Mouse (Mus musculus): ENCODE results near the gene Hip1r.

Hip1r gene

DNA sequence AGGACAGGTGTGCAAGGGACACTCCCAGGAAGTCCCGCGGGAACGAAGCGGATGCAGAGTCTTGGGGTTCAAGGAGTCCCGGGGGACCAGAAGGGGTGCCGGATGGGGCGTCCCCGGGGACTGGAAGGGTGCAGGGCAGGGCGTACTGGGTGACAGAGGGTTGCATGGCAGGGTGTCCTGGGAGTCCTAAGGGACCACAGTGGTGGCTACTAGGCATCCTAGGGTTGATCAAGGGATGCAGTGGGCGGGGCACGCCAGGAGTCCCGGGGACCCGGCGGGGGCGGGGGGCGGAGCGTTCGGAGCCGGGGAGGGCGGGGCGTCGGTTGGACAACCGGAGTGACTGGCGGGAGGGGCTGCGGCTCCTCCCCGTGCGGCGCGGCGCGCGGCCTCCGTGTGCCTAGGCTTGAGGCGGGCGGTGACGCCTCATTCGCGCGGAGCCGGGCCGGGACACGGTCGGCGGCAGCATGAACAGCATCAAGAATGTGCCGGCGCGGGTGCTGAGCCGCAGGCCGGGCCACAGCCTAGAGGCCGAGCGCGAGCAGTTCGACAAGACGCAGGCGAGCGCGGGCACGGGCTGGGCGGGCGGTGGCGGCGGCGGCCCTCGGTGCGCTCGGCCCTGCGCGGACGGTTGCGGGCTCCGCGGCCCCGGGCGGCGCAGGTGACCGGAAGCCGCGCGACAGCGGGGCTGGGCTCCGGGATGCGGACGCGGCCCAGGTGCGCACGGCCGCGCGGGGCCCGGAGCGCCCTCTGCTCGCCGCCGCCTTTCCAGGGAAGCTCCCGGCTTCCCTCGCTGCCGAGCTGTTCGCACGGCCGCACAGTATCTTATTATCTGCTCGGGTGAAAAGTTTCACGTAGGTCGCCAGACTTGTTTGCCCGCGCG, at the start of gene Hip1r:
Gene Hip1r (plus strand): TSS at position 330 of the 880 bp plus-strand sequence.
- in situ Hi-C loops (cut with MboI, MseI): no loop called here

DNA sequence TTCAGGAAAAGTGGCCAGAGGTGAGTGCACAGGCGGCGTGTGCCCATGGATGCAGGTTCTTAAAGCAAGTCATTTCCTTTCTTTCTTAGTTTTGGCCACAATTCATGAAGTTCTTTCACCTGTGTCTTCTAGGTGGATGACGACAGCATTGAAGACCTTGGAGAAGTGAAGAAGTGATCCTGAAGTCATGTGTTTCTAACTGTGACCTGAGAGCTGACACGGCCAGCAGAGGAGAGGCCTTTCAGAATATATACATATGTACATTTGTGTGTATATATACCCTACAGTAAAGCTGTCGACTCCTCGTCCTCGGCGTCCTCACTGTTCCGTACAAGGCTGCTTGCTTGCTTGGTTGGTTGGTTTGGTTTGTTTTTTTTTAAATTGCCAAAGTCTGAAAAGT, 46.3 kb upstream of the Hip1r start, which contains the start of gene Gm43518:
Gene Gm43518 (plus strand): TSS at position 301 of the 400 bp plus-strand sequence.
- in situ Hi-C loops (cut with MboI, MseI): no loop called here

- in situ Hi-C loops (cut with MboI, MseI): no loop called here
Measured at GRCm38 (mm10) chr5:123930508-123930989, 42.9 kb upstream of the Hip1r start, which contains the start of gene Ccdc62. Ccdc62 (plus strand) TSS chr5:123930679.

GRCm38 (mm10) chr5:123931131-123931530, 42.3 kb upstream of the Hip1r start:
- in situ Hi-C loops (cut with MboI, MseI): no loop called here

GRCm38 (mm10) chr5:123932927-123933326, 40.5 kb upstream of the Hip1r start:
- in situ Hi-C loops (cut with MboI, MseI): no loop called here

- in situ Hi-C loops (cut with MboI, MseI): no loop called here
Measured at GRCm38 (mm10) chr5:123933556-123933955, 39.9 kb upstream of the Hip1r start.

- in situ Hi-C loops (cut with MboI, MseI): no loop called here
Measured at GRCm38 (mm10) chr5:123933957-123934591, 39.4 kb upstream of the Hip1r start.

GRCm38 (mm10) chr5:123935931-123936330, 37.5 kb upstream of the Hip1r start:
- in situ Hi-C loops (cut with MboI, MseI): no loop called here

GRCm38 (mm10) chr5:123938479-123938878, 34.9 kb upstream of the Hip1r start:
- in situ Hi-C loops (cut with MboI, MseI): no loop called here

DNA sequence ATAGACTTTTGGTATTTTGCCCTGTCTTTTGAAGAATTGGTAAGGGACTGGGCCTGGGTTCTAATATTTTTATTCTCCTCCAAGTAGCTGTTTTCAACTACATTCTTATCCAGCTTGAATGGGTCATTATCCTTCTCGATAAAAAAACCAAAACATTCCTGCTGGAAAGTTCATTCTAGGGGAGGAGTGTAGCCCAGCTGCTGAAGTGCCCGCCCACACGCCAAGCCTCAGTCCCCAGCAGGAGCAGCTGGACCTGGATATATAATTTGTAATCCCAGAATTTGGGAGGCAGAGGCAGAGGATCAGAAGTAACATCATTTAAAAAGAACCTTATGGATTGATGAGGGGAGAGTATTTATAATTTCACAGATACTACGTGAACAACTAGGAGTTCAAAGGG, 26.9 kb upstream of the Hip1r start:
- in situ Hi-C loops (cut with MboI, MseI): loop anchor here in 1 of 2 experiments (5.0 kb wide), 2 partner anchors 46 to 136 kb away; no protein-coding TSS in a partner anchor

DNA sequence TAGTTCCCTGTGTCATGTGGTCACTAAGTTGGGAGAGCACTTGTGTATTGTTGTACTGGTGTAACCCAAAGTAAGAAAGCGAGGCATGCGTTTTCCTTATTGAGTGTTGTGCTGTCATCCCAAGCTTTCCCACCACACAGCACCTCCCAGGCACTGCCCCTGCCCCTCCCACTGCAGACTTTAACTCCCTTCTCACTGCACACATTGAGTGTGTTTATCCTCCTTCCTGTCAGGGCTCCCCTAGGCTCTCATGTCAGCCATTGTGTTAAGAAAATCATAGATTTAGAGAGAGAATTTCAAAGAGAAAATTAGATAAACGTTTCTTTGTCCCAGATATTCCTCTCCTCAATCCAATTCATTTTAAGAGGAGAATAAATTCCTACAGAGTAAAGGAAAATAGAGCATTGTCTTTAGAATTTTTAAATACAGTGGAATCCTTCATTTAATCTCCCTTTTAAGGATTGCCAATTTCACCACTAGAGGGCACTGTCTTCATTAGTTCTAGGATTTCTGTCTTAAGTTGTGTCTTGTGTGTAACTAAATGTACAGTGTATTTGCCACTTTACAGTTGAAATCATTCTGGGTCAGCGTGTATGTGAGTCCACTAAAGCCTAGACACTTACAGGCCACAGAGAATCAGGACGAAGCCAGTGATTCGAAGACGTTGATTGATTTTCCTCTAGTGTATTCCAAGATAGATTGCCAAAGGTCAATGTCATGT, 26.2 kb upstream of the Hip1r start:
- in situ Hi-C loops (cut with MboI, MseI): loop anchor here in 1 of 2 experiments (5.0 kb wide), 2 partner anchors 45 to 135 kb away; no protein-coding TSS in a partner anchor

DNA sequence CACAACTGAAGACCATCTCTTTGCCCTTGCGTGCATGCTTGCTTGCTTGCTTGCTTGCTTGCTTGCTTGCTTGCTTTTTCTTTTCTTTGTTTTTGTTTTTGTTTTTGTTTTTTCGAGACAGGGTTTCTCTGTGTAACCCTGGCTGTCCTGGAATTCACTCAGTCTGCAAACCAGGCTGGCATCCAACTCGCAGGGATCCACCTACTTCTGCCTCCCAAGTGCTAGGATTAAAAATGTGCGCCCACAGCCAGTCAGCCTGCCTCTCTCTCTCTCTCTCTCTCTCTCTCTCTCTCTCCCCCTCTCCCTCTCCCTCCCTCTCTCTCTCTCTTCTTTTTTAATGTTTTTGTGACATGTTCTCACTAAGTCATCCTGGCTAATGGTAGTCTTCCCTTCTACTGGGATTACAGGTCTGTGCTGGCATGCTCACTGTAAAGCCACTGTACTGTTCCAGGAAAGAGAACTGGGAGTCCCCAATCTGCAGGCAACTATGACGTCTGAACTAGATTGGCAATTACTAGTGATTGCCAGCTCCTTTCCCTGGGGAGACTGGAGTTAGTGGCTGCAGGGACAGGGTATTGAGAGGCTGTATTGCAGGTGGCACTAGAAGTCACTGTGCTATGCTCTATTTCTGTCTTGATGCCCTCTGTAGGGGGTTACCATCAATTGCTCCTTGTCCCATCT, 20.9 kb upstream of the Hip1r start:
- in situ Hi-C loops (cut with MboI, MseI): loop anchor here in 1 of 2 experiments (5.0 kb wide), 1 partner anchor 40 kb away; no protein-coding TSS in a partner anchor

- in situ Hi-C loops (cut with MboI, MseI): no loop called here
Measured at GRCm38 (mm10) chr5:123957213-123957612, 16.2 kb upstream of the Hip1r start.

GRCm38 (mm10) chr5:123959018-123959417, 14.4 kb upstream of the Hip1r start:
- in situ Hi-C loops (cut with MboI, MseI): no loop called here

DNA sequence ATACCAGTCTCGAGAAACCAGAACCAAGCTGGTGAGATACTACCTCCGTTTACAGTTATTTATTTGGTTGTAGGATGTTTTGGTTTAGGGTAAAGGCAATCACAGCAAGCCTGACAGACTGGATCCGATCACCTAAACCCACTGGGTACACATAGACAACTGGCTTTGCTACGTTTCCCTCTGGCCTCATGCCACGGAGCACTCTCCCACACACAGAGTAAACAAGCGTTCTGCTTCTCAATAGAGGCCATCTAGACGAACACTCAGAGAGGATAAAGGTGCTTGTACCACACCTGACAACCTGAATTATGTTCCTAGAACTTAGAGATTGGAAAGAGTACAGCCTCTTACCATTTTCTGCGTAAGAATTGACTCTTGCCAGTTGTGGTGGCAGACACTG, 13.3 kb upstream of the Hip1r start:
- in situ Hi-C loops (cut with MboI, MseI): loop anchor here in 1 of 2 experiments (10.0 kb wide), 1 partner anchor 1585 kb away; the partner anchor contains the start of genes Fam216a and Gpn3

DNA sequence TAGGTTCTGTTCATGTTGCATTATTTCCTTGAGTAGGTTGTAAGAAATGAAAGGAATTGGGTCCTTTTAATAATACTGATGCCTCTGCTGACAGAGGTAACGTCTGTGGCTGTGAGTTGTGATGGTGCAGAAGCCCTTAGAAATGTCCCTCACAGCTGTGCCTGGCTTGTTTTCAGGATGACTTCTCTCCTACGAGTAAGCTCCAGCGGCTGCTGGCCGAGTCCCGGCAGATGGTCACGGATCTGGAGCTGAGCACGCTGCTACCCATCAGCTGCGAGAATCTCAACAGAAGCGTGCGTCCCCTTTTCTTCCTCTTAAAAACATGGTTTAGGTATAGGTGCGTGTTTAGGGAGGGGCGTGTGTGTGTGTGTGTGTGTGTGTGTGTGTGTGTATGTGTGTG, 12.4 kb upstream of the Hip1r start:
- in situ Hi-C loops (cut with MboI, MseI): loop anchor here in 1 of 2 experiments (10.0 kb wide), 1 partner anchor 1586 kb away; the partner anchor contains the start of genes Fam216a and Gpn3

DNA sequence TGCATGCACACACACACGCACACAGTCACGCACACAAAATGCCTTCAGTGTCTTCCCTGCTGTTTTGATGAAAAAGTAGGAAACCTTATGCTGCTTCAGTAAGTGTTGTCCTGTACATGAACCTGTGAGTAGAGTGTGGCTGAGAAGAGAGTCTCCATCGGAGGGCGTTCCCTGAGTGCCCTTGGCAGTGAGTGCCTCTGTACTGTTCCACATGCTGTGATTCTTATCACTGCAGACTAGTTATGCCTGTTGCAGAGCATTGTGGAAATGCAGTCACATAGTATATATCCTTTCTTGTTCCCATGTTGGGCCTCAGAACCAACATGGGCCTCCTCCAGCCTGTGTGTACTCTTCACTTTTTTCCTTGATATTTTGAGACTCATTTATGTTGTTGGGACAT, 9.2 kb upstream of the Hip1r start:
- in situ Hi-C loops (cut with MboI, MseI): loop anchor here in 1 of 2 experiments (10.0 kb wide), 1 partner anchor 1589 kb away; the partner anchor contains the start of genes Fam216a and Gpn3

DNA sequence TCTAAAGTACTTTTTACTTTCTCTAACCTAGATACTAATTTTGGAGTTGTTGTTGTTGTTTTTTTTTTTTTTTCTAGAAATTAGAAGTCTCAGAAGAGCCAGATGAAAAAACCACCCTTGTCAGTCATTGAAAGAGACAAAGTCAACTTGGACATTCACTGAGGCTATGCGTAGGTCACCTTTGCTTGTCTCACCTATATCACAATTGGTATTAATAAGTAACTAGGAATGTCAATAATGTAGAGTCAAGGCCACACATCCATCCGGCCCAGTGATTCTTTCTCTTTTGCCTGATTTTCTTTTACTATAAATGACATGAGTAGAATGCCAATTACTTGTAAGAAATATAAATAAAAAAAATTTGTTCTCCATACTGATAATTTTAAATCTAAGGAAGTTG, 6.7 kb upstream of the Hip1r start:
- in situ Hi-C loops (cut with MboI, MseI): loop anchor here in 1 of 2 experiments (10.0 kb wide), 1 partner anchor 1592 kb away; the partner anchor contains the start of genes Fam216a and Gpn3

- in situ Hi-C loops (cut with MboI, MseI): loop anchor here in 1 of 2 experiments (10.0 kb wide), 1 partner anchor 1594 kb away; the partner anchor contains the start of genes Fam216a and Gpn3
Measured at GRCm38 (mm10) chr5:123968468-123968867, 5.0 kb upstream of the Hip1r start.

DNA sequence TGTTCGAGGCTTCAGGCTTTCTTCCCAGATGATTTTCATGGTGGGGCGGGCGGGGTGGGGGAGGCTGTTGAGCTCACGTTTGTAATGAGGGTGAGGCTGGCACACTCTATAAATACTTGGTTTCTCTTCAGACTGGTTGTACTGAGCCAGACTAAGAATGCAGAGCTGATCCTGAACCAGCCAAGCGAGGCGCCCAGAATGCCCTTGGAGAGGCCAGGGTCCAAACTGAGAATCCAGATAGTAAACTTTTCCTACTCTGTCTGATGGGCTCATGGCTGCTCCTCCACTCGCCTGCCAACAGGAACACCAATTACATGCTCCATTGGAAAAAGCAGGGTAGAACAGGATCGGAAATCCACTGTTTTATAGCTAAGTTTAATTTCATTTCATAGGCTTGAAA, 4.2 kb upstream of the Hip1r start:
- in situ Hi-C loops (cut with MboI, MseI): loop anchor here in 1 of 2 experiments (10.0 kb wide), 1 partner anchor 1594 kb away; the partner anchor contains the start of genes Fam216a and Gpn3

Measured in T-helper 17 cell (primary cell).